Mouse (Mus musculus): ENCODE measurements at regions not wholly inside any gene's neighbourhood (a gene's known extent, or its start where the extent isn't known, plus 50 kb on each side); places are given as distances from the start of the nearest gene placed in this dataset.

DNA sequence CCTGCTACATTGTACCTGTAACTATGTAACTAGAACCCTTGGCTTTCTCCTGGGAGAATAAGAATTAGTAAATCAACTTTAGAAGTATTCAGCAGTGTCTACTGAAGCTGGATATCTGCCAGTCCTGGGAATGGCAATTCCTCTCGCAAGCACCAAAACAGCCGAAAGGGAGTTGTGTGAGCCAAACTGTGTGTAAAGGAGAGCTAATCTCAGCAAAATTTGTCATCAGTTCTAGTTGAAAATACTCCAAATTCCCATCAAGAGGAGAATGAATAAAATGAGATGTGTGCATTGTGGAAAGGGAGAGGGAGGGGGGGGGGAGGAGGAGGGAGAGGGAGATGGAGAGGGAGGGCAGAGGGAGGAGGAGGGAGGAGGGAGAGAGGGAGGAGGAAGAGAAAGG lies 447.8 kb downstream of the Pdcd6ip start:
- TF ChIP-seq POLR2A (IDR thresholded peaks at IDR 0.05; ENCODE audit: insufficient read length, low read depth): no peak
- TF ChIP-seq MAX (IDR thresholded peaks at IDR 0.05; ENCODE audit: low read depth): no peak
- no peak for TF ChIP-seq E2F4 (IDR thresholded peaks at IDR 0.05; ENCODE audit: insufficient read depth)
- no peak for TF ChIP-seq CEBPB (IDR thresholded peaks at IDR 0.05; ENCODE audit: insufficient read depth, poor library complexity, severe bottlenecking)
- no peak for TF ChIP-seq TCF12 (IDR thresholded peaks at IDR 0.05; ENCODE audit: insufficient read depth, poor library complexity, severe bottlenecking)
- no peak for TF ChIP-seq USF1 (IDR thresholded peaks at IDR 0.05; ENCODE audit: low read depth)
- TF ChIP-seq SRF (IDR thresholded peaks at IDR 0.05; ENCODE audit: control insufficient read depth, insufficient read length, low read depth): no peak
- TF ChIP-seq POLR2AphosphoS2 (IDR thresholded peaks at IDR 0.05; ENCODE audit: insufficient read length, low read depth): no peak

Data from myocyte (in vitro differentiated cells).